Mouse (Mus musculus): ENCODE data around the gene Wbp1. TPM values are rescaled to one million over a fixed set of nuclear protein-coding genes. Genes with fewer than 3 reads are reported as not detected.
"Not testable (repeated sequence)": the region's sequence is repeated elsewhere in the genome, so short reads cannot be mapped to it uniquely, and the experiment has no call there.

The Wbp1 gene
- total RNA-seq (2022) = 10 to 100 TPM; 75.5 to 91.1 (median 82.0) TPM

DNA sequence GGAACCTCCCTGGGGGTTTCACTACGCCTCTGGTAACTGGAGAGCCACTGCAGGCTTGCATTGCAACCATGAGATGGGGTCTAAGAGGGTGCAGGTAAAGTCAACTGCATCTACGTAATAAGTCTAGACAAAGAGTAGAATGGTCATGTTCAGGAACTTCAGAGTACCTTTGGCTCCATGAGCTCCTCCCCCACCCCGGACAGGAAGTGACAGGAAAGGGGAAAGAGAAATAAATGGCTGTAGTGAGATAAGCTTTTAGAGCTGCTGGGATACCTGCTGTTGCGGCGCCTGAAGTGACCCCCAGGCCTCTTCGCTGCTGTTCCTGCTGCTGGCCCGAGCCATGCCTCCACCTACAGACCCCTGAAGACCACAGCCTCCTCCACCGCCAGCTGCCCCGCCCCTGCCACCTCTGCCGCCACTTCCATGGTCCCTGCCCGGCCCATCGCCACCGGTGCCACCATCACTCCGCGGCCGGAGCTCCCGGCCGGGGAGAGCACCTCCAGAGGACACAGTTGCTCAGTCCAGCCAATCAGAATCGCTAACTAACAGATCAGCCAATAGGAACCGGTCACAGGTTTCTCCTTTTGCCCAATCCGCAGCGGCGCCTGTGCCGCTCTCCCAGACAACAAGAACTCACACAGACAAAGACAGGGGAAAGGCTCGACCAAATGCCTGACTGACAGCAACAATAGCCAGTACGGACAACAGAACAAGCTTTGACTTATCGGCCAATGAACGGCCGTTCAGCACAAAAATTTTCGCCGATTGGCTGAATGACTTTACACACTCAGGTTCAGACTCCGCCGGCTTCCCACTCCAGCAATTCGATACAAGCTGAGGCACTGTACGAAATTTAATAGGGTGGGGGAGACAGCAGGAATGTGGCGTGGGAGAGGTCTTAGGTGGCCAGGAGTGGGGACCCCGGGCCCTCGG is at the start of gene Wbp1:
Gene Wbp1, minus strand, starts transcription at position 630 of the 933 bp plus-strand sequence.
- peak; percentile 99 for DNase-seq (ENCODE audit: low spot score)

- no peak for DNase-seq (ENCODE audit: low spot score)
These were observed 49.7 kb upstream of the Wbp1 start for GRCm38 (mm10) chr6:83171063-83171462.

- no peak for DNase-seq (ENCODE audit: low spot score)
These were observed 48.5 kb upstream of the Wbp1 start for GRCm38 (mm10) chr6:83169872-83170271.

DNA sequence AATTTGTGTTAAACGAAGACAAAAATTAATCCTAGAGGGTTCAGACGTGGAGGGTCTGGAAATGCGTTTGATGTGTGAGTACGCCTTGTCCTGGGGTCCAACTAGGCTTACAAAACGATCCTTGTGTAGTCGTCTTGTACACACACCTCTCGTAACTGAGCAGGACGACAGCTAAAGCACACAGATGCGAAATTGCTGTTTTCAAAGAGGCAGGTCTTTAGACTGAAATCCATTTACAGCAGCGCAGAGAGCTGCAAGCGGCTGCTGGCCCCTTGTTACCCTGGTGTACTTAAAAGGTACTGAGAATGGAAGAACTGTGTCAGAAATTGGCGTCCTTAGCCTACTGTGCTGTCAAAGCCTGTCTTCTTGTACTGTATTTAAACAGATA is 44.9 kb upstream of the Wbp1 start:
- no peak for DNase-seq (ENCODE audit: low spot score)

GRCm38 (mm10) chr6:83165607-83166242 is 44.4 kb upstream of the Wbp1 start, which contains the start of gene Dctn1:
Gene Dctn1, plus strand, starts transcription at chr6:83165920.
- peak; percentile 96 for DNase-seq (ENCODE audit: low spot score)

GRCm38 (mm10) chr6:83165026-83165606 is 43.8 kb upstream of the Wbp1 start:
- no peak for DNase-seq (ENCODE audit: low spot score)

- DNase-seq (ENCODE audit: low spot score) = no peak
These were observed 41.3 kb upstream of the Wbp1 start for GRCm38 (mm10) chr6:83162701-83163100.

DNA sequence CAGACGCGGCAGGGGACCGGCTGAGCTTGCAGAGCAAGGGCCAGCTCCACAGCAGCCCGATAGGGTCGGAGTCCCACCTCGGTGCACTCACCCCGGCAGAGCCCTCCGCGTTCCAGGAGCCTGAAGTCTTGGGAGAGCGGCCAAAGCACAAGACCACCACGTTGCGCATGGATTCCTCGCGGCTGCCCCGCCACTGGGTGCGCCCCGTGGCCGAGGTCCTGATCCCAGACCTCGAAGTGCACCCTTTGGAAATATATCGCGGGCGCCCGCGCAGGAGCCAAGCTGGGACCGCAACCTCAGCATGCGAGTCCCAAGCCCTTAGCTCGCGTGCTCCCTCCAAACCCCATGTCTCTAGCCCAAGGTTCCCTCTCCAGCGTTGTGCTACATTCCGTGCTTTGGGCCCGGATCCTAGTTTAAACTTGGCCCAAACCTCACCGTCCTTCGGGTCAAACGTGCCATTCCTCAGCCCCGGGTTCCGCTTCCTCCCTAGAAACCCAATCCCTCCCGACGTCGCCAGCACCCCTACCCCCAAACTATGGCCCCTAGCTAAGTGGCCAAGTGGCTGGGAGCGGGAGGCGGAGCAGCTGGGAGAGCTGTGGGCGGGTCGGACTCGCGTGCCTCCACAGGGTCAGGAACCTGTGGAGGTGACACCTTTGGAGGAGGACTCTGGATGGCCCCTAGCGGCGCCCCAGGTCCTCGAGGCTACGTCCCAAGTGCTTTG is 40.7 kb upstream of the Wbp1 start:
- DNase-seq (ENCODE audit: low spot score) = no peak

DNA sequence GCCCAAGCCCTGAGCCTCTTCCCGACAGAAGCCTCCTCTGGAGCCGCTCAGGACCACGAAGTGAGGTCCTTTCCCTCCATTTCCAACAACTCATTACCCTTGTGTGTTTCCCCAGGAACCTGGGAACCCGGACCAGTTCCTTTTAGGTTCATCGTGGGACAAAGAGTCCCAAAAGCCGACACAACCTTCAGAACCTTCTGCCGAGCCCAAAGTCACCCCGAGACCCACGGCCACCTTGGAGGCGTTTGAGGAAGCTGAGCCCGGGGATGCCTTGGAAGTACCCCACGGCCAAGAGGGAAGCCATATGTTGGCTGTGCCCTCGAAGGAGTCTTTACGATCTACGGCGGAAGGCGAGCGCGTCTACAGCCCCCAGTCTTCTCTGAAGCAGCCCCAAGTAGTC is 40.1 kb upstream of the Wbp1 start:
- DNase-seq (ENCODE audit: low spot score) = no peak

GRCm38 (mm10) chr6:83159456-83159855 is 38.1 kb upstream of the Wbp1 start:
- DNase-seq (ENCODE audit: low spot score) = not testable (repeated sequence)

DNA sequence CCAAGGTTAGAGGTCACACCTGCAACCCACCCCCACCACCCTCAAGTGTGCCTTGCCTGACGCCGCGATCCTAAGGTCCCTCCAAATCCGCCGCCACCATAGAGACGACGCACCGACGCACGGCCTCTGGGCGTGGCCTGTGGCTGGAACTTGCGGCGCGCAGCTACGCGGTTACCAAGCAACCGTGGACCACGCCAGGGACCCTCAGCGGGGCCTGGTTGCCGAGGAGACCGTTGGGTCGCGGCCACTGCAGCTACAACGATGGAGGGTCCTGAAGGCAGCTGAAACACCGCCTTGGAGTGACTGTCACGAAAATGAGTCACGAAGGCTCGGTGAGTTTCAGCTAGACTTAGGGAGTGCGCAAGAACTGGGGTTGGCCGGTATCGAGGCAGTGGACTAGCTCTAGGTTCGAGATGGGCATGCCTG is 34.9 kb upstream of the Wbp1 start, which contains the start of the genes Wdr54 and 1700003E16Rik:
Gene Wdr54, minus strand, starts transcription at position 139 of the 426 bp plus-strand sequence.
Gene 1700003E16Rik, plus strand, starts transcription at position 146 of the 426 bp plus-strand sequence.
- DNase-seq (ENCODE audit: low spot score) = no peak

GRCm38 (mm10) chr6:83155552-83156238 is 34.3 kb upstream of the Wbp1 start:
- DNase-seq (ENCODE audit: low spot score) = no peak

DNA sequence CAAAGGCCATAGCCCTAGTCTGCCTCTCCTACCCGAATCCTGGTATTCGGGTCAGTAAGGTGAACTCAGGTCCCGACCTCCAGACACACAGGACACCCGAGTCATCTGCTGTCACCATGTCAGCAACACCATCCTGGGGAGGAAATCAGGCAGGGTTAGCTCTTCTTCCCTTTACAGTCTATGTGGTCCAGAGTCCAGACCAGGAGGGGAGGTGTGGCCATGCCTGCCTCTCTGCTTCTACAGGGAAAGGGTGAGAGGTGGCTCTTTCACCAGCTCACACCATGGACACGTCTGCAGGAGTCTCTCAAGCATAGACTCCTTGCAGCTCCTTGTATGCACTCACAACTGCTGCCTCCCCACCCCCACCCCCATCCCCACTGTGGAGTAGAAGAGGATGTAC is 32.1 kb upstream of the Wbp1 start:
- no peak for DNase-seq (ENCODE audit: low spot score)

GRCm38 (mm10) chr6:83153038-83153437 is 31.7 kb upstream of the Wbp1 start:
- DNase-seq (ENCODE audit: low spot score) = no peak

DNA sequence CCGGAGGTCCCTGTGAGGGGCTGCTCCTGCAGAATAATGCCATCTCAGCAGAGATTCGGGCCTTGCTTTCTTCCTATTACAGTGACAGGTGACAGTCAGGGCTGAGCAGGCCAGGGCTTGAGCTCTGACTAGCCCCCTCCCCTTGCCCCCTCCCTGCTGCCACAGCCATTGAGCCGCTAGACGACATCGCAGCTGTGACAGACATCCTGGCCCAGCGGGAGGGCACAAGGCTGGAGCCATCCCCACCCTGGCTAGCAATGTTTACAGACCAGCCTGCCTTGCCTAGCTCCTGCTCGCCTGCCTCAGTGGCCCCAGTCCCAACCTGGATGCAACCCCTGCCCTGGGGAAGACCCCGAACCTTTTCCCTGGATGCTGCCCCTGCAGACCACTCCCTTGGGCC is 30.4 kb upstream of the Wbp1 start:
- DNase-seq (ENCODE audit: low spot score) = no peak

- no peak for DNase-seq (ENCODE audit: low spot score)
These were observed 25.9 kb upstream of the Wbp1 start for GRCm38 (mm10) chr6:83147280-83147679.

DNA sequence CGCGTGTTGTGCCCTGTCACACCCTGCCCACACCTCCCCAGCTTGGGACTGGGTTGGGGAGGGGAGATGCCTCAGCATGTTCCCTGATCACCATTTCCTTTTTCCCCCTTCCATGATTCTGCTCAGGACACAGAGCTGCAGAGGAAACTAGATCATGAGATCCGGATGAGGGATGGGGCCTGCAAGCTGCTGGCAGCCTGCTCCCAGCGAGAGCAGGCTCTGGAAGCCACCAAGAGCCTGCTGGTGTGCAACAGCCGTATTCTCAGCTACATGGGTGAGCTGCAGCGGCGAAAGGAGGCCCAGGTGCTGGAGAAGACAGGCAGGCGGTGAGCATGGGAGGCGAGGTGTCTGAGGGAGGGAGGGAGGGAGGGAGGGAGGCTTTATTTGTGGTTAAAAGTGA is 24.4 kb upstream of the Wbp1 start:
- DNase-seq (ENCODE audit: low spot score) = no peak

DNA sequence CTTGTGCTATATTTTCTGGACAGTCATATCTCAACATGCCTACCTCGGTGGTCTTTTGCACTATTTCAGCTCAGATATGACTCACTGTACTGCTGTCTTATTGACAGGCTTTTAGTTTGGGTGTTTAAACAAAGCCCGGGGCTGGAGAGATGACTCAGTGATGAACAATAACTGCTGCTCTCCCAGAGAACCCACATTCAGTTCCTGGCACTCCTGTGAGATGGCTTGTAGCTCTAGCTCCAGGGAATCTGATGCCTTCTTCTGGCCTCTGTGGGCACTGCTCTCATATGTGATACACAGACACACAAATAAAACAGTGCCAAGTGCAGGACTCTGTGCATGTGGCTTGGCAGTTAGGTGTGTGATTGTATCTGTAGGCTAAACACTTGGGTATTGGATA is 23.9 kb upstream of the Wbp1 start:
- DNase-seq (ENCODE audit: low spot score) = no peak

DNA sequence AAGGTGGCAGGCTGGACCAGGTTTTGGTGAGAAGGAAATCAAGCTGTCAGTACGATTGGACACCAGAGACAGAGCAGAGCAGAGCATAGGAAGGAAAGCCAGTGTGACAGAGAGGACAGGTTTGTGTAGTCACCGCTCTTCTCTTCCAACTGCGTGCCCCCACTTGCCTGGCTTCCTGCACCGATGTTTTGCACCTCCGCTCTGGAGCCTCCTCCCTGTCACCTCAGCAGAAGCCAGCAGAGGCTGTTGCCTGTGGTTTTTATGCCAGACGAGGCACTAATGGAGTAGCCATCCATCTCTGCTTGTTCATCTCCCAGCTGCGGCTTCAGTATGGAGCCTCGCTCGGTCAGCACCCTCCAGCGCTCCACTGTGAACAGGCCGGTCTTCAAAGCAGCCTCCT is 21.5 kb upstream of the Wbp1 start:
- DNase-seq (ENCODE audit: low spot score) = no peak

- no peak for DNase-seq (ENCODE audit: low spot score)
These were observed 20.9 kb upstream of the Wbp1 start for GRCm38 (mm10) chr6:83142211-83142731.

DNA sequence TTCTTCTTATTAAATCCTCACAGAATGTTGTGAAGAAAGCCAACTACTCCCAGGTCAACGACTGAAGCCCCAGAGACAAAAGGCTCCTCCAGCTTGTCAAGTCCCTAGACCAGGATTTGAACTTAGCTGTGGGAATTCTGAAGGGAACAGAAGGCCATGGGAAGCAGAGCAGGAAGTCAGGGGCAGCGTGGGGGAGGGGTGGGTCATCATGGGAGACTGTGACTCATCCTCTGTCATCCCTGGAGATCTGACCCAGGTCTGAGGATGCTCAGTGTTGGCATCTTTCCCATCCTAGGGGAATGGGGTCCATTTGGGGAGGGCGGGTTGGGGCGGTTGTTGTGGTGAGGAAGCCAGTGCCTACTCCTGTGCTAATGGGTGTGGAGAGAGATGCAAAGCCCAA is 20.3 kb upstream of the Wbp1 start:
- no peak for DNase-seq (ENCODE audit: low spot score)

Data from heart, adult 8-10 months (tissue).